Mouse (Mus musculus) thymus, postnatal 4 days (tissue): Measurements from ENCODE around the gene Cdh22.
A peak's percentile ranks its signal among the peaks of the same experiment; 100 is the strongest.

Experiments used
- DNase-seq: peaks from one replicate; pipeline ENCODE4 v3.0.0; 2021

Gene Cdh22

GRCm38 (mm10) chr2:165145821-165146220, 88.8 kb downstream of the Cdh22 start:
- no peak for DNase-seq

GRCm38 (mm10) chr2:165143487-165143886, 91.2 kb downstream of the Cdh22 start:
- DNase-seq: no peak

GRCm38 (mm10) chr2:165136049-165136448, 98.6 kb downstream of the Cdh22 start:
- peak; percentile 34 for DNase-seq

GRCm38 (mm10) chr2:165133566-165133965, 101.1 kb downstream of the Cdh22 start:
- DNase-seq: no peak

- DNase-seq: no peak
Observed at GRCm38 (mm10) chr2:165131428-165131827, 103.2 kb downstream of the Cdh22 start.

- no peak for DNase-seq
Observed at GRCm38 (mm10) chr2:165129189-165129588, 105.5 kb downstream of the Cdh22 start.

- DNase-seq: no peak
Observed at GRCm38 (mm10) chr2:165126896-165127562, 107.6 kb downstream of the Cdh22 start.

- DNase-seq: no peak
Observed at GRCm38 (mm10) chr2:165121206-165121840, 113.3 kb downstream of the Cdh22 start.

GRCm38 (mm10) chr2:165120765-165121164, 113.9 kb downstream of the Cdh22 start:
- no peak for DNase-seq

- DNase-seq: no peak
Observed at GRCm38 (mm10) chr2:165113733-165114132, 120.9 kb downstream of the Cdh22 start.

GRCm38 (mm10) chr2:165112149-165112548, 122.5 kb downstream of the Cdh22 start:
- peak; percentile 95 for DNase-seq

GRCm38 (mm10) chr2:165106585-165106984, 128.1 kb downstream of the Cdh22 start:
- no peak for DNase-seq

GRCm38 (mm10) chr2:165105513-165106079, 129.1 kb downstream of the Cdh22 start:
- no peak for DNase-seq

- DNase-seq: no peak
Observed at GRCm38 (mm10) chr2:165102920-165103319, 131.7 kb downstream of the Cdh22 start.

- no peak for DNase-seq
Observed at GRCm38 (mm10) chr2:165100749-165101148, 133.9 kb downstream of the Cdh22 start.

GRCm38 (mm10) chr2:165098861-165099260, 135.8 kb downstream of the Cdh22 start:
- no peak for DNase-seq

GRCm38 (mm10) chr2:165096367-165096766, 138.3 kb downstream of the Cdh22 start:
- no peak for DNase-seq

GRCm38 (mm10) chr2:165092393-165092792, 142.3 kb downstream of the Cdh22 start:
- DNase-seq: no peak

- no peak for DNase-seq
Observed at GRCm38 (mm10) chr2:165091433-165091965, 143.2 kb downstream of the Cdh22 start.

- DNase-seq: no peak
Observed at GRCm38 (mm10) chr2:165090650-165091049, 144.0 kb downstream of the Cdh22 start, which contains the start of gene 1700025C18Rik. Gene 1700025C18Rik, minus strand, starts transcription at chr2:165090750.

GRCm38 (mm10) chr2:165089470-165089869, 145.2 kb downstream of the Cdh22 start:
- DNase-seq: no peak

GRCm38 (mm10) chr2:165086634-165087033, 148.0 kb downstream of the Cdh22 start:
- DNase-seq: no peak

GRCm38 (mm10) chr2:165081257-165081656, 153.4 kb downstream of the Cdh22 start:
- no peak for DNase-seq

- DNase-seq: no peak
Observed at GRCm38 (mm10) chr2:165080657-165081056, 154.0 kb downstream of the Cdh22 start.
